Mouse (Mus musculus) G1E (cell line): ENCODE data around the gene Agfg1.

Experiments used
- CTCF ChIP-seq: IDR thresholded peaks from 2 replicates; pipeline ENCODE4 v1.5.1; 2012; ENCODE audit warnings: low read depth, low read length, inconsistent platforms, mixed read lengths
- GATA1 ChIP-seq: IDR thresholded peaks from 2 replicates; pipeline ENCODE4 v1.6.1; 2012; ENCODE audit warnings: borderline replicate concordance, low read length, inconsistent platforms, mixed read lengths
- GATA2 ChIP-seq: IDR thresholded peaks from 2 replicates; pipeline ENCODE4 v1.6.1; 2012; ENCODE audit warnings: low read depth, low read length, inconsistent platforms, borderline replicate concordance
- POLR2AphosphoS5 ChIP-seq: IDR thresholded peaks from 2 replicates; pipeline ENCODE4 v1.6.1; 2012; ENCODE audit warnings: low read depth, low read length, inconsistent platforms; ENCODE audit not compliant: insufficient replicate concordance
- TAL1 ChIP-seq: conservative IDR thresholded peaks from 2 replicates; pipeline ENCODE4 v1.6.1; 2012; ENCODE audit warnings: low read depth, low read length, inconsistent platforms, mixed read lengths

DNA sequence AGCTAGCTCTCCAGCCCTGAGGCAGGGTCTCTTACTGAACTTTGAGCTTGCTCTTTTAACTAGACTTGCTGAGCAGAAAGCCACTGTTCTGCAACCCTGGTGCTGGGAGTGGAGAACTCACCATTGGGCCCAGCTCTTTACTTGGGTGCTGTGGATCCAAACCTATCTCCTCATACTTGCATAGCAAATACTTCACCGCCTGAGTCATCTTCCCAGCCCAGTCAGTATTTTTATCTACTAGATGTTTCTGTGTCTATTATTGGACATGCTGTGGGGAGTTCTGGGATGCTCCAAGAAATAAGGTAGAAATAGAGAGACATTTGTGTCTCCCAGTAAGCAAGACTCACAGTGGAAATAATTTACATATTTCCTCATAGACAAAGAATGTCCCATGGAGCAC lies 35.2 kb upstream of the Agfg1 start:
- TF ChIP-seq GATA1 = no peak
- TF ChIP-seq CTCF = no peak
- TF ChIP-seq TAL1 = no peak
- no peak for TF ChIP-seq GATA2
- no peak for TF ChIP-seq POLR2AphosphoS5
